Mouse (Mus musculus): ENCODE results near the gene Anp32a. TPM values are rescaled to one million over a fixed set of nuclear protein-coding genes. Genes with fewer than 3 reads are reported as not detected.

Anp32a gene
- total RNA-seq, 1 experiment: 96.0 TPM

DNA sequence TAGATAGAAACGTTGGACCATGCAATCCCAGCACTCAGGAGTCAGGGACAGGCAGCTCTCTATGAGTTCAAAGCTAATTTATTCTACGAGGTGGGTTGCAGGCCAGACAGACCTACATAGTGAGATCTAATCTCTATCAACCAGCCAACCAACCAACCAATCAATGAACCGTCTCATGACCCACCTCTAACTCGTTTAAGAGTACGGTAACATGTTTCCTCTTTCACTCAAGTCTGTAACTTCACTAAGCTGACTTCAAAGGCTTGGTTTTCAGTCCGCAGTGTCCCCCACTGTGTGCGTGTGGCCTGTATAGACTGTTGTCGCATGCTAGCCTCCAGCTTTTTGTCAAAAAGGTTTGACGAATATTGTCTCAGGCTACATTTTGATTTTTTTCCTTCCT, 48.6 kb downstream of the Anp32a start:
- TF ChIP-seq HCFC1 (IDR thresholded peaks at IDR 0.05; ENCODE audit: borderline replicate concordance, insufficient read depth, low read length): no peak
- TF ChIP-seq MAFK (IDR thresholded peaks at IDR 0.05; ENCODE audit: insufficient read depth, low read depth, low read length): no peak
- no peak for TF ChIP-seq ZC3H11A (IDR thresholded peaks at IDR 0.05; ENCODE audit: borderline replicate concordance, low read depth, low read length)
- no peak for TF ChIP-seq ZNF384 (IDR thresholded peaks at IDR 0.05; ENCODE audit: low read depth, low read length)
- TF ChIP-seq CHD2 (IDR thresholded peaks at IDR 0.05; ENCODE audit: low read depth, low read length): no peak
- Histone ChIP-seq H3K27ac (ENCODE audit: insufficient read depth, low read depth, low read length, poor library complexity, severe bottlenecking) (no peak overlapping the region), H3K9ac (ENCODE audit: insufficient read depth, low read depth, low read length, poor library complexity, severe bottlenecking) (no peak overlapping the region), H3K4me3 (ENCODE audit: insufficient read depth in 1 of 2, low read depth in 1 of 2, low read length in 2 of 2, poor library complexity in 1 of 2, severe bottlenecking in 1 of 2) (no peak overlapping the region), H3K9me3 (ENCODE audit: control insufficient read depth, insufficient read depth, low read depth, low read length) (no peaks in the 10 kb centered on the region), H3K36me3 (ENCODE audit: control insufficient read depth, insufficient read depth, low read length, poor library complexity, severe bottlenecking) (no peaks in the 10 kb centered on the region), H3K4me1 (ENCODE audit: control insufficient read depth in 2 of 2, insufficient read depth in 2 of 2, low read length in 2 of 2, poor library complexity in 1 of 2) (no peaks in the 10 kb centered on the region)
- no peak for DNase-seq (ENCODE audit: low read depth, low spot score)
- in situ Hi-C loops (cut with MboI; ENCODE audit: low sequenced_read_pairs in 2 of 2, unreplicated experiment in 2 of 2): no loop called here

DNA sequence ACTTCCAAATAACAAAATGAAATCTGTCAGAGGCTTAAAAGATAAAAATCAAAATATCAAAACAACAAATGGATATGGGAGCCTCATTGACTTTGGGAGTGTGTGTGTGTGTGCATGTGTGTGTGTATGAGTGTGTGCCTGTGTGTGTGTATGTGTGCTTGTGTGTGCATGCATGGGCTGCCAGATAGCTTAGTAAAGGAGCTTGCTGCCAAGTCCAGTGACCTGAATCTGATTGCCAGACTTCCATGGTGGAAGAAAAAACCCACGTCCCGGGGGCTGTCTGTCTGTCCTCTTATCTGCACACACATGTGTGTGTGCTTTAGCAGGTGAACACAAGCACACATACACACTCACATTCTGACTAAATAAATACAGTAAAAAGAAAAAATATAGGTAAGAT, 52.4 kb downstream of the Anp32a start:
- H3K9ac ChIP-seq (ENCODE audit: insufficient read depth, low read depth, low read length, poor library complexity, severe bottlenecking): no peak overlapping the region
- in situ Hi-C loops (cut with MboI; ENCODE audit: low sequenced_read_pairs in 2 of 2, unreplicated experiment in 2 of 2): no loop called here
- no peak overlapping the region for H3K4me3 ChIP-seq (ENCODE audit: insufficient read depth in 1 of 2, low read depth in 1 of 2, low read length in 2 of 2, poor library complexity in 1 of 2, severe bottlenecking in 1 of 2)
- H3K36me3 ChIP-seq (ENCODE audit: control insufficient read depth, insufficient read depth, low read length, poor library complexity, severe bottlenecking): no peaks in the 10 kb centered on the region
- DNase-seq (ENCODE audit: low read depth, low spot score): no peak
- no peak for TF ChIP-seq ZC3H11A (IDR thresholded peaks at IDR 0.05; ENCODE audit: borderline replicate concordance, low read depth, low read length)
- TF ChIP-seq HCFC1 (IDR thresholded peaks at IDR 0.05; ENCODE audit: borderline replicate concordance, insufficient read depth, low read length): no peak
- no peak for TF ChIP-seq MAFK (IDR thresholded peaks at IDR 0.05; ENCODE audit: insufficient read depth, low read depth, low read length)
- TF ChIP-seq CHD2 (IDR thresholded peaks at IDR 0.05; ENCODE audit: low read depth, low read length): no peak
- no peak for TF ChIP-seq ZNF384 (IDR thresholded peaks at IDR 0.05; ENCODE audit: low read depth, low read length)
- H3K4me1 ChIP-seq (ENCODE audit: control insufficient read depth in 2 of 2, insufficient read depth in 2 of 2, low read length in 2 of 2, poor library complexity in 1 of 2): no peaks in the 10 kb centered on the region
- no peaks in the 10 kb centered on the region for H3K9me3 ChIP-seq (ENCODE audit: control insufficient read depth, insufficient read depth, low read depth, low read length)
- no peak overlapping the region for H3K27ac ChIP-seq (ENCODE audit: insufficient read depth, low read depth, low read length, poor library complexity, severe bottlenecking)

DNA sequence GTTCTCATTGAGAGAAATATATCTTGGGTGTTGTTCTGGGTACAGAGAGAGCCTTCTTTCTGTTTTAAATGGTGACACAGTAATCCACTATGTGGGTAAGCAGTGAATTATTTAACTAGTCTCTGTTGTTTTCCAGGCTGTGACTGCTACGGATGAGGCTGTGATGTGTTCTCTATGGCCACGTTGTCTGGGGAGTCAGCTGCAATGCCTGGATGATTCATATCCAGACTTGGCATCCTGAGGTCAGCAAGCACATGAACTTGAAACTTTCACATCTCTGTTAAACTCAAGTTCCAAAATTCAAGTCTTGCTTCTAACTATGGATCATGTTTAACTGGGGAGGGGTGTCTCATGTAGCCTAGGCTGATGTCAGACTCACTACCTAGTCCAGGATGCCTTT, 53.1 kb downstream of the Anp32a start:
- in situ Hi-C loops (cut with MboI; ENCODE audit: low sequenced_read_pairs in 2 of 2, unreplicated experiment in 2 of 2): no loop called here
- Histone ChIP-seq H3K36me3 (ENCODE audit: control insufficient read depth, insufficient read depth, low read length, poor library complexity, severe bottlenecking) (no peaks in the 10 kb centered on the region), H3K9me3 (ENCODE audit: control insufficient read depth, insufficient read depth, low read depth, low read length) (no peaks in the 10 kb centered on the region), H3K4me3 (ENCODE audit: insufficient read depth in 1 of 2, low read depth in 1 of 2, low read length in 2 of 2, poor library complexity in 1 of 2, severe bottlenecking in 1 of 2) (no peak overlapping the region), H3K4me1 (ENCODE audit: control insufficient read depth in 2 of 2, insufficient read depth in 2 of 2, low read length in 2 of 2, poor library complexity in 1 of 2) (no peaks in the 10 kb centered on the region), H3K9ac (ENCODE audit: insufficient read depth, low read depth, low read length, poor library complexity, severe bottlenecking) (no peak overlapping the region), H3K27ac (ENCODE audit: insufficient read depth, low read depth, low read length, poor library complexity, severe bottlenecking) (no peak overlapping the region)
- DNase-seq (ENCODE audit: low read depth, low spot score): no peak
- no peak for TF ChIP-seq ZC3H11A (IDR thresholded peaks at IDR 0.05; ENCODE audit: borderline replicate concordance, low read depth, low read length)
- no peak for TF ChIP-seq CHD2 (IDR thresholded peaks at IDR 0.05; ENCODE audit: low read depth, low read length)
- TF ChIP-seq ZNF384 (IDR thresholded peaks at IDR 0.05; ENCODE audit: low read depth, low read length): no peak
- TF ChIP-seq MAFK (IDR thresholded peaks at IDR 0.05; ENCODE audit: insufficient read depth, low read depth, low read length): no peak
- no peak for TF ChIP-seq HCFC1 (IDR thresholded peaks at IDR 0.05; ENCODE audit: borderline replicate concordance, insufficient read depth, low read length)

DNA sequence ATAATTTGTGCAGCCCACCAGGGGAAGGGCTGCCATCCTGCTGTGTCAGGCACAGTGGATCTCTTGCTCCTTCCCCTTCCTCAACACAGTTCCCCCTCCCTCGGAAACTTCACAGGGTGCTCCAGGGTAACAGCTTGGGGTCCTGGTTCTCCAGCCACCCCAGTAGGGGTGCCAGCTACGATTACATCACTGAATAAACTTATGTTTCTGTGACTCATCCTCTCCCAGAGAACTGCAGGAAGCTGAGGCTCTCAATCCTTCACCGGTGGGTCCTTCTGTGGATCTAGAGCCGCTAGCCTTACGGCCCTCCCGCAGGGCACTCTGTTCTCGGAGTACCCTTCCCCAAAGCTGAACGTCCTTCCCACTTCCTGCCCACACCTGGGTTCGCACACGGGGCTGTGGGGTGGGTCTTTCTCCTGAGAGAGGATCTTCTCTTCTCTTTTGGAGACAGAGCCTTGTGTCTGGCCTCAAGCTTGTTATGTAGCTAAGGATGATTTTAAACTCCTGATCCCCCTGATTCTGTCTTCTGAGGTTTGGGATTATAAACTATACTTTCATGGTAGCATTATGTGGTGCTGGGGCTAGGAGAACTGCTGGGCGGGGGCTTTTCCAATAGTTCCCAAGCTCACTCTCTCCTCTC, 59.6 kb downstream of the Anp32a start:
- peaks cover 0 to 2% of the 10 kb centered on the region in 2 experiments; a peak in 2 of 4 replicates for H3K4me1 ChIP-seq (ENCODE audit: control insufficient read depth in 2 of 2, insufficient read depth in 2 of 2, low read length in 2 of 2, poor library complexity in 1 of 2)
- no peak overlapping the region for H3K27ac ChIP-seq (ENCODE audit: insufficient read depth, low read depth, low read length, poor library complexity, severe bottlenecking)

More for the DNA sequence above, 59.6 kb downstream of the Anp32a start:
- DNase-seq (ENCODE audit: low read depth, low spot score): no peak
- no peaks in the 10 kb centered on the region for H3K36me3 ChIP-seq (ENCODE audit: control insufficient read depth, insufficient read depth, low read length, poor library complexity, severe bottlenecking)
- no peak overlapping the region for H3K4me3 ChIP-seq (ENCODE audit: insufficient read depth in 1 of 2, low read depth in 1 of 2, low read length in 2 of 2, poor library complexity in 1 of 2, severe bottlenecking in 1 of 2)
- no peak overlapping the region for H3K9ac ChIP-seq (ENCODE audit: insufficient read depth, low read depth, low read length, poor library complexity, severe bottlenecking)
- H3K9me3 ChIP-seq (ENCODE audit: control insufficient read depth, insufficient read depth, low read depth, low read length): no peaks in the 10 kb centered on the region
- TF ChIP-seq CHD2 (IDR thresholded peaks at IDR 0.05; ENCODE audit: low read depth, low read length) (no peak), ZC3H11A (IDR thresholded peaks at IDR 0.05; ENCODE audit: borderline replicate concordance, low read depth, low read length) (no peak), HCFC1 (IDR thresholded peaks at IDR 0.05; ENCODE audit: borderline replicate concordance, insufficient read depth, low read length) (no peak), MAFK (IDR thresholded peaks at IDR 0.05; ENCODE audit: insufficient read depth, low read depth, low read length) (no peak), ZNF384 (IDR thresholded peaks at IDR 0.05; ENCODE audit: low read depth, low read length) (no peak)
- in situ Hi-C loops (cut with MboI; ENCODE audit: low sequenced_read_pairs in 2 of 2, unreplicated experiment in 2 of 2): no loop called here

All from ES-E14 (cell line).